Mouse (Mus musculus) neural tube, embryonic 15.5 days (tissue): ENCODE measurements around the gene Spats2. TPM values are rescaled to one million over a fixed set of nuclear protein-coding genes. Genes with fewer than 3 reads are reported as not detected.

Source experiments
- ATAC-seq: fragments of 200-750 bp; cut with Nextera tagmentation; 2 replicates; pipeline ENCODE4 v1.8.0; 2017; ENCODE audit warnings: mild to moderate bottlenecking, moderate TSS enrichment, moderate library complexity; ENCODE audit not compliant: low FRiP score
- H3K27ac ChIP-seq: fragments of 300-500 bp; sonication (generic); replicated peaks from 2 replicates; pipeline ENCODE4 v1.5.1; 2015; ENCODE audit warnings: mild to moderate bottlenecking, inconsistent platforms
- H3K27me3 ChIP-seq: fragments of 300-500 bp; sonication (generic); replicated peaks from 2 replicates; pipeline ENCODE4 v1.6.1; 2015; ENCODE audit warnings: inconsistent platforms
- H3K36me3 ChIP-seq: fragments of 300-500 bp; sonication (generic); 2 replicates; pipeline ENCODE4 v1.6.1; 2015; ENCODE audit warnings: inconsistent platforms
- H3K4me1 ChIP-seq: fragments of 300-500 bp; sonication (generic); 2 replicates; pipeline ENCODE4 v1.6.1; 2015; ENCODE audit warnings: inconsistent platforms
- H3K4me2 ChIP-seq: fragments of 300-500 bp; sonication (generic); 2 replicates; pipeline ENCODE4 v1.6.1; 2015; ENCODE audit warnings: inconsistent platforms, mild to moderate bottlenecking, moderate library complexity
- H3K4me3 ChIP-seq: fragments of 300-500 bp; sonication (generic); replicated peaks from 2 replicates; pipeline ENCODE4 v1.5.1; 2015; ENCODE audit warnings: mild to moderate bottlenecking, inconsistent platforms
- H3K9ac ChIP-seq: fragments of 300-500 bp; sonication (generic); replicated peaks from 2 replicates; pipeline ENCODE4 v1.6.1; 2015; ENCODE audit warnings: mild to moderate bottlenecking, inconsistent platforms
- H3K9me3 ChIP-seq: fragments of 300-500 bp; sonication (generic); replicated peaks from 2 replicates; pipeline ENCODE4 v1.6.1; 2016; ENCODE audit warnings: inconsistent platforms
- WGBS: fragments of 180-500 bp; shearing (Covaris S2); methylation state at CpG from one replicate; pipeline ENCODE4 v1.1.7; 2015; ENCODE audit warnings: mixed read lengths; 5-methylcytosine and 5-hydroxymethylcytosine counted together
- polyA plus RNA-seq: library from polyadenylated mRNA; unstranded; fragments of >200 nt; fragmentation: Nextera tagmentation; extraction: Ambion mirVana; gene quantifications from 2 replicates; pipeline ENCODE4 v1.2.1, GENCODE M21; 2015

Gene Spats2
- polyA plus RNA-seq, 1 experiment from 2014 or later, result 28.9 TPM

- Histone ChIP-seq H3K4me1 (peaks cover 11% of the 10 kb centered on the region), H3K9me3 (no peaks in the 10 kb centered on the region), H3K4me2 (peak overlapping the region; percentile 53), H3K27me3 (peaks cover 87% of the 10 kb centered on the region), H3K4me3 (peak overlapping the region; percentile 30), H3K9ac (no peak overlapping the region), H3K27ac (no peak overlapping the region), H3K36me3 (no peaks in the 10 kb centered on the region)
- ATAC-seq, result peak; percentile 62; the same call in 1 of the 2 replicates
- under 1% methylated on average over 23 of the region's 27 CpGs for WGBS
These were observed 37.4 kb upstream of the Spats2 start for GRCm38 (mm10) chr15:99088292-99088691.

- Histone ChIP-seq H3K27me3 (peaks cover 79% of the 10 kb centered on the region), H3K4me1 (peaks cover 18% of the 10 kb centered on the region), H3K4me3 (no peak overlapping the region), H3K27ac (no peak overlapping the region), H3K4me2 (peak overlapping the region; percentile 53; the same call in 1 of the 2 replicates), H3K9ac (no peak overlapping the region), H3K9me3 (no peaks in the 10 kb centered on the region), H3K36me3 (no peaks in the 10 kb centered on the region)
- WGBS, result 13% methylated on average over 14 of the region's 14 CpGs
- no peak for ATAC-seq
These were observed 36.6 kb upstream of the Spats2 start for GRCm38 (mm10) chr15:99089069-99089468.

GRCm38 (mm10) chr15:99092870-99093269 is 32.8 kb upstream of the Spats2 start, which contains the start of gene Dnajc22:
Gene Dnajc22, plus strand, starts transcription at chr15:99093170.
- Histone ChIP-seq H3K4me2 (peak within 1 kb of the TSS; percentile 92), H3K27ac (peak within 1 kb of the TSS; percentile 61), H3K27me3 (peaks cover 76% of the 10 kb centered on the region), H3K9me3 (no peaks in the 10 kb centered on the region), H3K9ac (peak within 1 kb of the TSS; percentile 61), H3K4me3 (peak within 1 kb of the TSS; percentile 47), H3K36me3 (no peaks in the 10 kb centered on the region), H3K4me1 (peaks cover 45% of the 10 kb centered on the region)
- no peak for ATAC-seq
- WGBS, result 39% methylated on average over 8 of the region's 8 CpGs

- peaks cover 76% of the 10 kb centered on the region for H3K27me3 ChIP-seq
These were observed 32.1 kb upstream of the Spats2 start for GRCm38 (mm10) chr15:99093291-99094258.

GRCm38 (mm10) chr15:99094631-99095270 is 31.0 kb upstream of the Spats2 start:
- H3K27me3 ChIP-seq, result peaks cover 76% of the 10 kb centered on the region

More at GRCm38 (mm10) chr15:99093291-99094258, 32.1 kb upstream of the Spats2 start:
- H3K36me3 ChIP-seq, result no peaks in the 10 kb centered on the region
- H3K4me2 ChIP-seq, result peak overlapping the region; percentile 92
- no peaks in the 10 kb centered on the region for H3K9me3 ChIP-seq
- peak overlapping the region; percentile 61 for H3K27ac ChIP-seq
- H3K9ac ChIP-seq, result peak overlapping the region; percentile 61
- H3K4me1 ChIP-seq, result peaks cover 45% of the 10 kb centered on the region
- under 1% methylated on average over 56 of the region's 56 CpGs for WGBS
- peak overlapping the region; percentile 47 for H3K4me3 ChIP-seq
- ATAC-seq, result peak; percentile 37; the same call in 1 of the 2 replicates

GRCm38 (mm10) chr15:99095356-99095755 is 30.4 kb upstream of the Spats2 start:
- 8% methylated on average over 6 of the region's 6 CpGs for WGBS
- Histone ChIP-seq H3K27me3 (peaks cover 77% of the 10 kb centered on the region), H3K9me3 (no peaks in the 10 kb centered on the region), H3K27ac (no peak overlapping the region), H3K4me1 (peaks cover 53% of the 10 kb centered on the region), H3K4me3 (no peak overlapping the region), H3K9ac (no peak overlapping the region), H3K4me2 (peak overlapping the region; percentile 38; the same call in 1 of the 2 replicates), H3K36me3 (no peaks in the 10 kb centered on the region)
- no peak for ATAC-seq

More at GRCm38 (mm10) chr15:99094631-99095270, 31.0 kb upstream of the Spats2 start:
- H3K4me2 ChIP-seq, result peak overlapping the region; percentile 38
- WGBS, result under 1% methylated on average over 27 of the region's 27 CpGs
- H3K9ac ChIP-seq, result no peak overlapping the region
- peak; percentile 25; the same call in 1 of the 2 replicates for ATAC-seq
- no peak overlapping the region for H3K4me3 ChIP-seq
- H3K36me3 ChIP-seq, result no peaks in the 10 kb centered on the region
- no peak overlapping the region for H3K27ac ChIP-seq
- peaks cover 53% of the 10 kb centered on the region for H3K4me1 ChIP-seq
- H3K9me3 ChIP-seq, result no peaks in the 10 kb centered on the region

GRCm38 (mm10) chr15:99096061-99096793 is 29.5 kb upstream of the Spats2 start:
- WGBS, result 3% methylated on average over 24 of the region's 24 CpGs
- Histone ChIP-seq H3K27me3 (peaks cover 80% of the 10 kb centered on the region), H3K4me3 (peak overlapping the region; percentile 41), H3K9ac (peak overlapping the region; percentile 26; the same call in 1 of the 2 replicates), H3K4me1 (peaks cover 53% of the 10 kb centered on the region), H3K4me2 (peak overlapping the region; percentile 83), H3K27ac (no peak overlapping the region), H3K36me3 (no peaks in the 10 kb centered on the region), H3K9me3 (no peaks in the 10 kb centered on the region)
- no peak for ATAC-seq

GRCm38 (mm10) chr15:99096831-99097500 is 28.8 kb upstream of the Spats2 start:
- no peak overlapping the region for H3K27ac ChIP-seq
- no peaks in the 10 kb centered on the region for H3K36me3 ChIP-seq
- H3K9ac ChIP-seq, result peak overlapping the region; percentile 26; the same call in 1 of the 2 replicates
- peak overlapping the region; percentile 41 for H3K4me3 ChIP-seq
- no peak for ATAC-seq
- H3K9me3 ChIP-seq, result no peaks in the 10 kb centered on the region
- WGBS, result 0% methylated on average over 50 of the region's 58 CpGs
- peaks cover 80% of the 10 kb centered on the region for H3K27me3 ChIP-seq
- peaks cover 53% of the 10 kb centered on the region for H3K4me1 ChIP-seq
- H3K4me2 ChIP-seq, result peak overlapping the region; percentile 83

GRCm38 (mm10) chr15:99097840-99098492 is 27.8 kb upstream of the Spats2 start:
- Histone ChIP-seq H3K9me3 (no peaks in the 10 kb centered on the region), H3K4me1 (peaks cover 53% of the 10 kb centered on the region), H3K27ac (no peak overlapping the region), H3K27me3 (peaks cover 70% of the 10 kb centered on the region), H3K9ac (peak overlapping the region; percentile 14; the same call in 1 of the 2 replicates), H3K36me3 (no peaks in the 10 kb centered on the region), H3K4me3 (peak overlapping the region; percentile 33), H3K4me2 (peak overlapping the region; percentile 83)
- no peak for ATAC-seq
- WGBS, result under 1% methylated on average over 39 of the region's 39 CpGs

- Histone ChIP-seq H3K27me3 (peaks cover 69% of the 10 kb centered on the region), H3K4me1 (peaks cover 50% of the 10 kb centered on the region), H3K36me3 (no peaks in the 10 kb centered on the region), H3K27ac (no peak overlapping the region), H3K4me3 (peak overlapping the region; percentile 33; the same call in 1 of the 2 replicates), H3K9me3 (no peaks in the 10 kb centered on the region), H3K4me2 (peak overlapping the region; percentile 83), H3K9ac (no peak overlapping the region)
- no peak for ATAC-seq
- 4% methylated on average over 9 of the region's 9 CpGs for WGBS
These were observed 27.2 kb upstream of the Spats2 start for GRCm38 (mm10) chr15:99098493-99098861.
